Mouse (Mus musculus) heart, postnatal 25 days (tissue): ENCODE data around the gene Olfr1002. TPM values are rescaled to one million over a fixed set of nuclear protein-coding genes. Genes with fewer than 3 reads are reported as not detected.
"Not testable (repeated sequence)": the region's sequence is repeated elsewhere in the genome, so short reads cannot be mapped to it uniquely, and the experiment has no call there.

Experiments used
- DNase-seq: peaks from one replicate; pipeline ENCODE4 v3.0.0; 2022; ENCODE audit warnings: low spot score
- intact Hi-C: fragments of 180-260 bp; cut with DNase I; formaldehyde crosslinking; loops from one replicate; pipeline ENCODE4 v1.15.1; 2025
- total RNA-seq, 2 experiments: library from RNA; stranded (reverse); gene quantifications; 2 replicates each; pipeline ENCODE4 v1.2.3; 2021

The Olfr1002 gene
- not detected for total RNA-seq

- intact Hi-C loops: no loop called here
- DNase-seq: no peak
Observed at GRCm38 (mm10) chr2:85650604-85651003, at the start of gene Olfr1002. TSS of gene Olfr1002 (minus strand) at chr2:85650704.

- no peak for DNase-seq
- intact Hi-C loops: no loop called here
Observed at GRCm38 (mm10) chr2:85689131-85689530, 38.6 kb upstream of the Olfr1002 start, which contains the start of gene Olfr1008. TSS of gene Olfr1008 (plus strand) at chr2:85689431.

- intact Hi-C loops: no loop called here
- DNase-seq: no peak
Observed at GRCm38 (mm10) chr2:85678667-85679066, 28.2 kb upstream of the Olfr1002 start, which contains the start of gene Olfr1006. TSS of gene Olfr1006 (minus strand) at chr2:85678767.

- DNase-seq, intact Hi-C loops: not testable (repeated sequence)
Observed at GRCm38 (mm10) chr2:85664355-85664754, 13.9 kb upstream of the Olfr1002 start, which contains the start of gene Olfr154. TSS of gene Olfr154 (minus strand) at chr2:85664455.

GRCm38 (mm10) chr2:85611803-85612202 lies 38.7 kb downstream of the Olfr1002 start, which contains the start of gene Olfr1000:
TSS of gene Olfr1000 (minus strand) at chr2:85611903.
- intact Hi-C loops: no loop called here
- no peak for DNase-seq

Other genes with a start within 250 kb of the Olfr1002 start
- not detected for gene Olfr992, start 241.2 kb downstream of the Olfr1002 start, total RNA-seq
- gene Olfr993, start 235.8 kb downstream of the Olfr1002 start, total RNA-seq: not detected
- not detected for gene Olfr994, start 214.3 kb downstream of the Olfr1002 start, total RNA-seq
- gene Olfr995, start 207.1 kb downstream of the Olfr1002 start, total RNA-seq: not detected
- gene 4833423E24Rik, start 131.7 kb downstream of the Olfr1002 start, total RNA-seq: not detected
- not detected for gene Olfr996, start 71.5 kb downstream of the Olfr1002 start, total RNA-seq
- not detected for gene Olfr998, start 61.8 kb downstream of the Olfr1002 start, total RNA-seq
- not detected for gene Olfr1000, start 38.8 kb downstream of the Olfr1002 start, total RNA-seq
- gene Olfr154, start 13.8 kb upstream of the Olfr1002 start, total RNA-seq: not detected
- gene Olfr1006, start 28.1 kb upstream of the Olfr1002 start, total RNA-seq: not detected
- gene Olfr1008, start 38.7 kb upstream of the Olfr1002 start, total RNA-seq: not detected
- not detected for gene Olfr1009, start 64.7 kb upstream of the Olfr1002 start, total RNA-seq
- not detected for gene Olfr1012, start 112.1 kb upstream of the Olfr1002 start, total RNA-seq
- not detected for gene Olfr1013, start 116.4 kb upstream of the Olfr1002 start, total RNA-seq
- not detected for gene Olfr1014, start 122.0 kb upstream of the Olfr1002 start, total RNA-seq
- gene Olfr1015, start 131.3 kb upstream of the Olfr1002 start, total RNA-seq: not detected
- gene Olfr1016, start 151.8 kb upstream of the Olfr1002 start, total RNA-seq: not detected
- not detected for gene Olfr1018, start 167.8 kb upstream of the Olfr1002 start, total RNA-seq
- not detected for gene Olfr1019, start 194.8 kb upstream of the Olfr1002 start, total RNA-seq
- gene Olfr1020, start 196.3 kb upstream of the Olfr1002 start, total RNA-seq: not detected
- gene Olfr1022, start 217.9 kb upstream of the Olfr1002 start, total RNA-seq: not detected
- not detected for gene Olfr1023, start 234.9 kb upstream of the Olfr1002 start, total RNA-seq